Mouse (Mus musculus) 3T3-L1 (cell line): ENCODE measurements around the gene Rnf150.

Experiments used
- DNase-seq: peaks from one replicate; pipeline ENCODE4 v3.0.0-alpha.2; 2015; ENCODE audit warnings: low read depth, low spot score

The Rnf150 gene

GRCm38 (mm10) chr8:82863041-82863744 lies at the start of gene Rnf150:
Gene Rnf150 (plus strand): TSS chr8:82863356.
- peak; percentile 91 for DNase-seq

GRCm38 (mm10) chr8:82826135-82827046 lies 36.8 kb upstream of the Rnf150 start:
- DNase-seq: no peak

GRCm38 (mm10) chr8:82840415-82840814 lies 22.7 kb upstream of the Rnf150 start:
- peak; percentile 65 for DNase-seq

- DNase-seq: no peak
Observed at GRCm38 (mm10) chr8:82840963-82841362, 22.2 kb upstream of the Rnf150 start.

GRCm38 (mm10) chr8:82841520-82842142 lies 21.5 kb upstream of the Rnf150 start:
- DNase-seq: peak; percentile 70

GRCm38 (mm10) chr8:82843697-82844096 lies 19.5 kb upstream of the Rnf150 start:
- DNase-seq: no peak

- DNase-seq: no peak
Observed at GRCm38 (mm10) chr8:82844413-82844812, 18.7 kb upstream of the Rnf150 start.

- DNase-seq: no peak
Observed at GRCm38 (mm10) chr8:82846098-82846497, 17.1 kb upstream of the Rnf150 start.

- DNase-seq: no peak
Observed at GRCm38 (mm10) chr8:82846730-82847129, 16.4 kb upstream of the Rnf150 start.

- peak; percentile 32 for DNase-seq
Observed at GRCm38 (mm10) chr8:82858541-82859342, 4.4 kb upstream of the Rnf150 start.

- no peak for DNase-seq
Observed at GRCm38 (mm10) chr8:82859343-82859620, 3.9 kb upstream of the Rnf150 start.

GRCm38 (mm10) chr8:82863745-82864520 lies 777 bp downstream of the Rnf150 start:
- DNase-seq: peak; percentile 49

- peak; percentile 46 for DNase-seq
Observed at GRCm38 (mm10) chr8:82864521-82864818, 1.3 kb downstream of the Rnf150 start.

GRCm38 (mm10) chr8:82865239-82865638 lies 2.1 kb downstream of the Rnf150 start:
- DNase-seq: peak; percentile 13

- peak; percentile 65 for DNase-seq
Observed at GRCm38 (mm10) chr8:82866251-82866650, 3.1 kb downstream of the Rnf150 start.

GRCm38 (mm10) chr8:82870840-82871490 lies 7.8 kb downstream of the Rnf150 start:
- DNase-seq: peak; percentile 68

GRCm38 (mm10) chr8:82871986-82872385 lies 8.8 kb downstream of the Rnf150 start:
- peak; percentile 42 for DNase-seq

GRCm38 (mm10) chr8:82874102-82874501 lies 10.9 kb downstream of the Rnf150 start:
- DNase-seq: peak; percentile 71

GRCm38 (mm10) chr8:82875135-82875534 lies 12.0 kb downstream of the Rnf150 start:
- DNase-seq: no peak

- DNase-seq: no peak
Observed at GRCm38 (mm10) chr8:82884480-82884879, 21.3 kb downstream of the Rnf150 start.
